Comparison of ENCODE assay signal across 8 mouse cellular contexts in genomic region chr9:96752603-96753114, GRCm38 (mm10). TPM values are rescaled to one million over a fixed set of nuclear protein-coding genes. Genes with fewer than 3 reads are reported as not detected.
A peak's percentile ranks its signal among the peaks of the same experiment; 100 is the strongest.
DNase-seq lines count a peak whose midpoint lies in the region; ATAC-seq lines count a peak whose summit lies in the region.

Gene Zbtb38 (minus strand): TSS chr9:96752831.

- intact Hi-C loops in gastrocnemius, postnatal 36 days (cut with DNase I): no loop called here

- DNase-seq in adrenal gland, adult 18-20 months (ENCODE audit: low spot score in 2 of 2): peak; percentile 84 to 91
- DNase-seq in embryo, embryonic 10 days (ENCODE audit: low spot score): peak; percentile 65
- DNase-seq in gastrocnemius, postnatal 36 days: peak; percentile 62 to 77
- DNase-seq in left cerebral cortex, adult 8-10 months (ENCODE audit: low spot score in 2 of 2): peak; percentile 46 to 74
- peak; percentile 56 to 63 for DNase-seq in right cerebral cortex, postnatal 36 days (ENCODE audit: low spot score in 2 of 2)
- DNase-seq in thymus, adult 18-20 months: no peak

- ATAC-seq in inflammation-experienced regulatory T-cells, adult 6 months: no peak
- no peak for ATAC-seq in megakaryocyte, adult 5-6 weeks (ENCODE audit: poor library complexity, severe bottlenecking)

RNA-seq across cellular contexts. Expression of gene Zbtb38, which starts in this region (rescaled TPM):
- total RNA-seq in adrenal gland, adult 18-20 months (2021): 10 to 100 TPM; 60.0 to 97.3 TPM
- 10 to 100 TPM; 16.7 to 24.2 TPM for total RNA-seq in gastrocnemius, postnatal 36 days (2021)
- polyA plus RNA-seq in inflammation-experienced regulatory T-cells, adult 6 months (2017; shearing (Covaris generic)): 10 to 100 TPM; 53.9 to 73.9 (median 69.4) TPM
- 10 to 100 TPM; 57.7 to 67.6 (median 63.7) TPM for total RNA-seq in left cerebral cortex, adult 8-10 months (2022)
- 13.6 and 18.9 TPM in 2 replicates for total RNA-seq in megakaryocyte, adult 5-6 weeks (2015)
- 18.7 and 19.8 TPM in 2 replicates for total RNA-seq in megakaryocyte, adult 5-6 weeks (2017)

Comparison
In these comparisons a context has a peak if more than half of its experiments do, and no peak if none do; other contexts are left out.
1. DNase-seq: peak in adrenal gland, adult 18-20 months (2 of 2), embryo, embryonic 10 days (single experiment), gastrocnemius, postnatal 36 days (2 of 2), left cerebral cortex, adult 8-10 months (2 of 2) and right cerebral cortex, postnatal 36 days (2 of 2); none in thymus, adult 18-20 months (0 of 2).